Mouse (Mus musculus): ENCODE results near the gene Ikbke.

- no peak for TF ChIP-seq CTCF (IDR thresholded peaks at IDR 0.05; ENCODE audit: borderline replicate concordance, insufficient read depth, low read depth, low read length)
- TF ChIP-seq POLR2A (IDR thresholded peaks at IDR 0.05; ENCODE audit: borderline replicate concordance, insufficient read depth, low read length): no peak
These were observed 2.3 kb upstream of the Ikbke start for GRCm38 (mm10) chr1:131281731-131282130.
